Mouse (Mus musculus) bone marrow macrophage, adult 2 months (primary cell): ENCODE results near the gene Gadd45g.

Experiments
- CTCF ChIP-seq: IDR thresholded peaks from 2 replicates; pipeline ENCODE4 v1.5.1; 2012; ENCODE audit warnings: low read depth, mild to moderate bottlenecking, low read length, moderate library complexity
- POLR2A ChIP-seq: IDR thresholded peaks from 2 replicates; pipeline ENCODE4 v1.6.1; 2012; ENCODE audit warnings: mild to moderate bottlenecking, low read depth, low read length, borderline replicate concordance

- TF ChIP-seq CTCF: no peak
- no peak for TF ChIP-seq POLR2A
These were observed 29.9 kb upstream of the Gadd45g start for GRCm38 (mm10) chr13:51816559-51817041.
